Mouse (Mus musculus) ovary, postnatal 36 days (tissue): Measurements from ENCODE around the gene Bhlhb9.
A peak's percentile ranks its signal among the peaks of the same experiment; 100 is the strongest.
"Not testable (repeated sequence)": the region's sequence is repeated elsewhere in the genome, so short reads cannot be mapped to it uniquely, and the experiment has no call there.

Experiments
- DNase-seq: peaks from one replicate; pipeline ENCODE4 v3.0.0; 2022; ENCODE audit warnings: low spot score, mixed read lengths

Gene Bhlhb9

DNA sequence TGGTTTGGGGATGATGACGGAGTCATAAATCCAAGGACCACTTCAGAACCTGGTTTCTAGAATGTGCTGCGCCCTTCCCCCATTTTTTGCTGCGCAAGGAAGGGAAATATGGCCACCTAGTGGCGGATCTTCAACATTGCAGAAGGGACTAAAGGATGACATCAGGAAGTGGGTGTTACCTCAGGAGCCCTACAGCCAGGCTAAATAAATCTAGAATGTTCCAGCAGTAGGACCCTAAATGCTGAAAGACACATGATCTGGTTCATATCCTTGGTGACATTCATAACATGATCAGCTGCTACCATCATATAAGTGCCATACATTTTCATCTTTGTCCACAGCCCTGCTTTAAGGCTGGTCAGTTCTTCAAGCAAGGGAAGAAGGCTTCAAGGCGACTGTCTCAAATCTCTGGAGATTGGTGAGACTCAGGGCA is at the start of gene Bhlhb9:
Gene Bhlhb9 (plus strand): TSS at position 383 of the 433 bp plus-strand sequence.
- DNase-seq = peak; percentile 23

DNA sequence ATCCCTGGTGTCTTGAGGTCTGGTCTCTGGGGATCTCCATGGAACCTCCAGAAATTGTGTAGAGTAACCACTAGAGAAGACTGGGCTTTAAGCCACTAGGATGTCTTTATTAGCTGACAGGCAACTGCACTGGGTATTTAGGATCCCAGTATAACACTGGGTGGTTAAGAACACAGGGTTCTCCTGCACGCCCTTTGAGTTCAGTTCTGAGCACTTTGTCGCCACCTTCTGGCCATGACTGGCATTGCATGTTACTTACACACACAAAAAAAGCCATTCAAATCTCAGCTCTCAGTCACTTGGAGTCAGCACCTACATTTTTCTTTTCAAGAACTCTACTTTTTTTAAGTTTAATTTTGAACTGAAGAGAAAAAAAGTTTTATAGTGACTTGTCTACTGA is 44.6 kb upstream of the Bhlhb9 start:
- peak; percentile 64 for DNase-seq

- no peak for DNase-seq
Measured at GRCm38 (mm10) chrX:135761707-135762106, 35.7 kb upstream of the Bhlhb9 start.

- no peak for DNase-seq
Measured at GRCm38 (mm10) chrX:135768043-135768548, 29.3 kb upstream of the Bhlhb9 start.

DNA sequence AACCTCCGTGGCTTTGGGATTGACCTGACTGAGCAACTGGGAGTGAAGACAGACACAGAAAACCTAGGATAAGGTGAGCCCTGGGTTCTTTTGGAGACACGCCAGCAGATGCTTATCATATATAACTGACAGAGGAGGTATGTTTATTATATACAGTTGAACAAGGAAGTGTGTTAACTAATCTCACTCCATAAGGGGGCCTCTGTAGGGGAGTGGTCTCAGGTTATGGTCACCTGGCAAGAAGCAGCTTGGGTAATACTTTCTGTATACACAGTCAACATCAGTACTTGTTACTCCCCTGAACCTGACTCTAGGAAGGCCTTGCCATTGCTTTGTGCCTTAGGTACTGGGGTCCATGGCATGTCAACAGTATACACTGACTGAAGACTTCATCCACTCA is 28.8 kb upstream of the Bhlhb9 start:
- no peak for DNase-seq

DNA sequence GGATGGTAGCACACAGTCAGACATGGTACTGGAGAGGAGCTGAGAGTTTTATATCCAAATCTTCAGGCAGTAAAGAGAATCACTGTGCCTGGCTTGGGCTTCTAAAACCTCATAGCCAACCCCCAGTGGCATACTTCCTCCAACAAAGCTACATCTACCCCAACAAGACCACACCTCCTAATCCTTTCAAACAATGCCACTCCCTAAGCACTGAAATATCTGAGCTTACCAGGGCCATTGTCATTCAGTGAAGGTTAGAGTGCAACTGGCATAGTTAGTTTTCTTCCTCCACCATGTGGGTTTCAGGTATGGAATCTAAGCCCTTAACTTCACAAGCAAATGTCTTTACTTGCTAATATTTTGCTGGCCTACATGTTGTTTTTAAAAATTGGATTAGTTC is 5.9 kb upstream of the Bhlhb9 start:
- no peak for DNase-seq

GRCm38 (mm10) chrX:135792326-135792725 is 5.1 kb upstream of the Bhlhb9 start:
- no peak for DNase-seq

- DNase-seq = peak; percentile 71
Measured at GRCm38 (mm10) chrX:135795591-135796304, 1.6 kb upstream of the Bhlhb9 start.

- DNase-seq = not testable (repeated sequence)
Measured at GRCm38 (mm10) chrX:135796305-135797211, 836 bp upstream of the Bhlhb9 start.

DNA sequence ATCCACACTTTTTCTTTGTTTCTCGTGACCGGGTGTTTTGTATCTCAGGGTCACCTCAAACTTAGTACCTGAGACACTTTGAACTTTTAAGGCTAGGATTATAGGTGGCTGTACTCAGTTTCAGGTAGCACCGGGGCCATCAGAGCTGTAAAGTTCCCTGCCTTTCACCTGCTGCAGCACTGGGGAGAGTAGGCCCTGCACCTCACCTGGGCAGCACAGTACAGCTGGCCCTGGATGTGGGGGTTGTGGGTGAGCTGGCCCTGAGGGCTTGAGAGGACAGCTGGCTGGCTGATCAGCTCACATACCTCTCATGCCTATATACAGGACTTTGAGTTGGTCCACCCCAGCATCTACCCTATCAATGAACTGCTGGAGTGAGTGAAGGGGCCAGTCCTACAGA is 6.8 kb downstream of the Bhlhb9 start:
- no peak for DNase-seq

- no peak for DNase-seq
Measured at GRCm38 (mm10) chrX:135805780-135806179, 8.4 kb downstream of the Bhlhb9 start.

GRCm38 (mm10) chrX:135835896-135836295 is 38.5 kb downstream of the Bhlhb9 start:
- DNase-seq = not testable (repeated sequence)

- no peak for DNase-seq
Measured at GRCm38 (mm10) chrX:135837896-135838295, 40.5 kb downstream of the Bhlhb9 start.

DNA sequence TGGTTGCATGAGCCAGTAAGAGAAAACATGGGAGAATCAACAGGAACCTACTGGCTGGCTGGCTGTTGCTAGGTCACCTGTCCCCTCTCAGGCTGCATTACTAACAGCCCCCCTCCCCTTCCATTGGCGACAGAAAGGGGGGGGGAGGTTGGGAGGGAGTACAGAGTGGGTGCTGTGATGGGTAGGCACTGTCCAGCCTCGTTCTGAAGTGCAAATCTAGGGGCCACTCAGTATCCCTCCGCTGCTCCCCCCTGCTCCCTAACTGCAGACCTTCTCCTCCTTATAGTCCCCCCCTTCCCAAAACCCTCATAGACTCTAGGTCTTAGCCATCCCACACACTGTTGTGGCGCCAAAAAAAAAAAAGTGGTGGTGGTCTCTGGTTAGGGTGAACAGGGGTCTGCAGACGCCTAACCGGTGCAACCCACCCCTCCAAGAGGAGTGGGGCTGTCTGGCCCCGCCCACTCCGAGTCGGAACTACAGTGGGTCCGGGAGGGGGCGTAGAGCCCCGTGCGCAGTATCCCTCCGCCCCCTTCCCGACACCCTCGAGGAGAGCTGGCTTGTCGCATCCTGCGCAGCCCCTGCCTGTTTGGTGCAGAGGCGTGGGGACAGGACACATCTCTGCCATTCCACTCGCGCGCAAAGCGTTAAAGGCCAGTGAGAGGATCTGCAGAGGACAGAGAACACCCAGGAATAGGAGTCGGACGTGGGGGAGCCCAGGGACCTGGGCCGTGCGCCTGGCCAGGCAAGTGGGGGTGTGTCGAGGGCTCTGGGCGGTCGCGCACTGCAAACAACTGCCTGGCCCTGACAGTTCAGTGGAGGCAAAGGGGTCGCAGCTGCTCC is 41.3 kb downstream of the Bhlhb9 start, which contains the start of gene Gprasp2:
Gene Gprasp2 (plus strand): TSS at position 514 of the 840 bp plus-strand sequence.
- peak; percentile 59 for DNase-seq

DNA sequence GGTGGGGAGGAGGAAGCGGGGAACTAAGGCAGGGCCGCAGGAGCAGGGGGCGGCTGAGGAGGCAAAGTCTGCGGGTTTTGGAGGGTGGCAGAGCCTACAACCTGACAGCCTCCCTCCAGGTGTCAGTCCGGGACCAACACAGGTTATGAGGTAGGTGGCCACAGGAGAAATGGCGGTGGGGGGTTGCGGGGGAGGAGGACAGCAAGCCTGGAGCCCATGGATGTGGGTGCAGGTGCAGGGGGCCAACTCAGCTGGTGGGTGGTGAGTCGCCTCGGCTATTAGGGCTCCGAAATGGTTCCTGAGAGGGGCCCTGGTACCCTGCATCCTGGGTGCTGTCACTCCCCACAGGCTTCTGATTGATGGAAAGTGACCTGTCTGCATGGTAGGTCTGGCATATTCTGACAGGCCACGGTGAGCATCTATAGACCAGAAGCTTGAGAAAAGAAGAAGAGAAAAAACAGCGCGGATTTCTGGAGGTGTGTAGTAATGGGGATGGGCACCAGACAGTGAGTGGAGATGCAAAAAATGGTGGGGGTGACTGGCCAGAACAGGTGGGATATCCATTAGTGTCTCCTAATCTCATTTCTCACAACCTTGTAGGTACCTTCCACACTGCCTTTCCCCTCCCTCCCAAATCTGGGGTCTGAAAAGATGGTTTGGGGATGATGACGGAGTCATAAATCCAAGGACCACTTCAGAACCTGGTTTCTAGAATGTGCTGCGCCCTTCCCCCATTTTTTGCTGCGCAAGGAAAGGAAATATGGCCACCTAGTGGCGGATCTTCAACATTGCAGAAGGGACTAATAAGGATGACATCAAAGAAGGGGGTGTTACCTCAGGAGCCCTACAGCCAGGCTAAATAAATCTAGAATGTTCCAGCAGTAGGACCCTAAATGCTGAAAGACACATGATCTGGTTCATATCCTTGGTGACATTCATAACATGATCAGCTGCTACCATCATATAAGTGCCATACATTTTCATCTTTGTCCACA is 42.3 kb downstream of the Bhlhb9 start:
- not testable (repeated sequence) for DNase-seq

GRCm38 (mm10) chrX:135866806-135867205 is 69.4 kb downstream of the Bhlhb9 start:
- not testable (repeated sequence) for DNase-seq

DNA sequence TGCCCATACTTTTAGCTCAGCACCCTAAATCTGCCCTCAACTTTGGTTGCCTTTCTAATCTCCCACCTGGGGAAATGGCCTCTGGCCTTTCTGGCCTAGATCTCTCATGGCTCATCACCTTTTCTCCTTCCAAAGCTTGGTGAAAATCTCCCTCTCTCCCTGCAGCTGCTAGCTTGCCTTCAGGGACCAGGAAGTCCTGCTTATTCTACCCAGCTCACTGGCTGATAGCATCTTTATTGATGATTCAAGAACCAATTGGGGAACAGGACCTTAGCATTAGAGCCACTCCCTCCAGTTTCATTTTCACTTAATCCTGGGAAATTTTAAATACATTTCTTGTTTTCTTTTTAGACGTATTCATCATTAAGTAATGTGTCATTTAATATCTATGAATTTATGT is 79.3 kb downstream of the Bhlhb9 start:
- no peak for DNase-seq

DNA sequence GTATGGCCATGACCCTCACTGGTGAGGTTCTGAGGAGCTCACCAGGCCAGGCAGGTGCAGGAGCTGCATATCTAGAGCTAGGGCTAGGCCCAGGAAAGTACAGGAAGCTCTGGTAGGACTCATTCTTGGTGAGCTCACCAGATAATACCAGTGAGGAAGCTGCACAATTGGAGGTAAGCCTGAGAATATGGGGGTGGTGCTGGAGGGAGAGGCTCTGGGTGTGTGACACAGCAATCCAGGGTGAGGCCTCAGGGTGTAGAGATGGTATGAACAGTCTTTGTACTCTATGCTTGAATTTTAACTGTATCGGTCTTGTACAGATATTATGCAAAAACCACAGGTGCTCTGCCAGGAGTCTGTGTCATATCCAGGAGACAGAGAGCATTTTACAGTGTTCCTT is 82.2 kb downstream of the Bhlhb9 start:
- DNase-seq = no peak

GRCm38 (mm10) chrX:135885411-135886233 is 88.2 kb downstream of the Bhlhb9 start:
- DNase-seq = peak; percentile 82

- peak; percentile 31 for DNase-seq
Measured at GRCm38 (mm10) chrX:135886234-135886585, 88.8 kb downstream of the Bhlhb9 start.
